Mouse (Mus musculus) hindbrain, embryonic 16.5 days (tissue): ENCODE results near the gene Fcgr4. TPM values are rescaled to one million over a fixed set of nuclear protein-coding genes. Genes with fewer than 3 reads are reported as not detected.
"Not testable (repeated sequence)": the region's sequence is repeated elsewhere in the genome, so short reads cannot be mapped to it uniquely, and the experiment has no call there.

ENCODE experiments used
- ATAC-seq: fragments of 200-750 bp; cut with Nextera tagmentation; 2 replicates; pipeline ENCODE4 v1.8.0; 2017; ENCODE audit warnings: moderate TSS enrichment, moderate library complexity
- H3K27ac ChIP-seq: fragments of 300-500 bp; sonication (generic); 2 replicates; pipeline ENCODE4 v1.5.1; 2014; ENCODE audit warnings: low read depth, mild to moderate bottlenecking, control low read depth, low read length, moderate library complexity
- H3K27me3 ChIP-seq: fragments of 300-500 bp; sonication (generic); replicated peaks from 2 replicates; pipeline ENCODE4 v1.6.1; 2014; ENCODE audit warnings: low read length; ENCODE audit not compliant: control insufficient read depth, insufficient read depth
- H3K36me3 ChIP-seq: fragments of 300-500 bp; sonication (generic); 2 replicates; pipeline ENCODE4 v1.6.1; 2014; ENCODE audit warnings: mild to moderate bottlenecking, low read length, moderate library complexity, mixed read lengths; ENCODE audit not compliant: control insufficient read depth, insufficient read depth
- H3K4me1 ChIP-seq: fragments of 300-500 bp; sonication (generic); 2 replicates; pipeline ENCODE4 v1.6.1; 2014; ENCODE audit warnings: low read depth, low read length; ENCODE audit not compliant: control insufficient read depth, insufficient read depth
- H3K4me2 ChIP-seq: fragments of 300-500 bp; sonication (generic); 2 replicates; pipeline ENCODE4 v1.6.1; 2014; ENCODE audit warnings: mild to moderate bottlenecking, low read length, control low read depth, moderate library complexity
- H3K4me3 ChIP-seq: fragments of 300-500 bp; sonication (generic); 2 replicates; pipeline ENCODE4 v1.5.1; 2014; ENCODE audit warnings: mild to moderate bottlenecking, low read length, control low read depth, moderate library complexity
- H3K9ac ChIP-seq: fragments of 300-500 bp; sonication (generic); 2 replicates; pipeline ENCODE4 v1.6.1; 2014; ENCODE audit warnings: low read depth, mild to moderate bottlenecking, control low read depth, low read length, moderate library complexity
- H3K9me3 ChIP-seq: fragments of 300-500 bp; sonication (generic); 2 replicates; pipeline ENCODE4 v1.6.1; 2014; ENCODE audit warnings: mild to moderate bottlenecking, low read length, moderate library complexity; ENCODE audit not compliant: control insufficient read depth
- WGBS: fragments of 180-500 bp; shearing (Covaris S2); extraction: QIAGEN DNeasy Blood & Tissue Kit; methylation state at CpG from one replicate; pipeline ENCODE4 v1.1.7; 2014; 5-methylcytosine and 5-hydroxymethylcytosine counted together
- polyA plus RNA-seq: library from polyadenylated mRNA; unstranded; fragments of >200 nt; fragmentation: Nextera tagmentation; extraction: Ambion mirVana; gene quantifications from 2 replicates; pipeline ENCODE4 v1.2.1, GENCODE M21; 2015

Fcgr4 gene
- polyA plus RNA-seq = 0.20 and 0.40 TPM in 2 replicates

GRCm38 (mm10) chr1:171018737-171019136, at the start of gene Fcgr4:
Gene Fcgr4, plus strand, starts transcription at chr1:171018920.
- Histone ChIP-seq H3K4me3 (no peak within 1 kb of the TSS), H3K27me3 (no peaks in the 10 kb centered on the region), H3K36me3 (no peaks in the 10 kb centered on the region), H3K9me3 (no peaks in the 10 kb centered on the region), H3K27ac (no peak within 1 kb of the TSS), H3K9ac (no peak within 1 kb of the TSS; the same call in 1 of the 2 replicates), H3K4me1 (no peaks in the 10 kb centered on the region), H3K4me2 (no peak within 1 kb of the TSS)
- ATAC-seq = no peak
- 87% methylated on average over 2 of the region's 2 CpGs for WGBS

DNA sequence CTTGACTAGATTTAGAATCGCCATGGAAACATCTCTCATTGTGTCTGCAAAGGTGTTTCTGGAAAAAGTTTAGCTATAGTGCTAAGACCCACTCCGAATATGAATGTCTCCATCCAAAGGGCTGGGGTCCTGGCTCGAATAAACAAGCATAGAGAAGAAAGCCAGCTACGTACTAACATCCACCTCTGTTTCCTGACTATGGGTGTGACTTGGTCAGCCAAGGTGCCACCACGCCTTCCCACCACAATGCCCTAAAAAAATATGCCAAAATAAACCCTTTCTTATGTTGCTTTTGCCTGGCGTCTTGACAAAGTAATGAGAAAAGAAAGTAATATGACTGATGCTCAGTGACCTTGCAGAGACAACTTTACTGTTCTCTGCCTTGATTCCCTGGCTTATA, 46.2 kb upstream of the Fcgr4 start:
- H3K27me3 ChIP-seq = no peaks in the 10 kb centered on the region
- H3K36me3 ChIP-seq = no peaks in the 10 kb centered on the region
- H3K4me3 ChIP-seq = no peak overlapping the region
- ATAC-seq = no peak
- no peak overlapping the region for H3K27ac ChIP-seq
- no peaks in the 10 kb centered on the region for H3K4me1 ChIP-seq
- no peak overlapping the region for H3K4me2 ChIP-seq
- H3K9me3 ChIP-seq = no peaks in the 10 kb centered on the region
- WGBS = 85% methylated on average over 6 of the region's 6 CpGs
- no peak overlapping the region for H3K9ac ChIP-seq

GRCm38 (mm10) chr1:170972936-170973335, 45.8 kb upstream of the Fcgr4 start:
- 81% methylated on average over 4 of the region's 4 CpGs for WGBS
- H3K4me1 ChIP-seq = no peaks in the 10 kb centered on the region
- ATAC-seq = no peak

GRCm38 (mm10) chr1:170974171-170974570, 44.5 kb upstream of the Fcgr4 start:
- no peak for ATAC-seq
- H3K4me2 ChIP-seq = no peak overlapping the region
- H3K27ac ChIP-seq = no peak overlapping the region
- no peak overlapping the region for H3K9ac ChIP-seq
- WGBS = 88% methylated on average over 8 of the region's 8 CpGs
- H3K9me3 ChIP-seq = no peaks in the 10 kb centered on the region
- no peaks in the 10 kb centered on the region for H3K4me1 ChIP-seq
- H3K27me3 ChIP-seq = no peaks in the 10 kb centered on the region
- H3K36me3 ChIP-seq = no peaks in the 10 kb centered on the region
- no peak overlapping the region for H3K4me3 ChIP-seq

More at GRCm38 (mm10) chr1:170972936-170973335, 45.8 kb upstream of the Fcgr4 start:
- Histone ChIP-seq H3K36me3 (no peaks in the 10 kb centered on the region), H3K9me3 (no peaks in the 10 kb centered on the region), H3K9ac (no peak overlapping the region), H3K27me3 (no peaks in the 10 kb centered on the region), H3K4me2 (no peak overlapping the region), H3K27ac (no peak overlapping the region), H3K4me3 (no peak overlapping the region)

- H3K4me1 ChIP-seq = no peaks in the 10 kb centered on the region
- no peak for ATAC-seq
- WGBS = 97% methylated on average over 2 of the region's 2 CpGs
- H3K27me3 ChIP-seq = no peaks in the 10 kb centered on the region
- H3K27ac ChIP-seq = no peak overlapping the region
- H3K4me2 ChIP-seq = no peak overlapping the region
- no peaks in the 10 kb centered on the region for H3K36me3 ChIP-seq
- no peaks in the 10 kb centered on the region for H3K9me3 ChIP-seq
- no peak overlapping the region for H3K9ac ChIP-seq
- no peak overlapping the region for H3K4me3 ChIP-seq
Measured at GRCm38 (mm10) chr1:170974736-170975135, 44.0 kb upstream of the Fcgr4 start.

GRCm38 (mm10) chr1:170975350-170975749, 43.4 kb upstream of the Fcgr4 start:
- WGBS = 91% methylated on average over 2 of the region's 2 CpGs
- not testable (repeated sequence) for H3K9me3 ChIP-seq, H3K9ac ChIP-seq, H3K4me1 ChIP-seq, H3K4me3 ChIP-seq, H3K4me2 ChIP-seq, H3K27ac ChIP-seq, H3K36me3 ChIP-seq, H3K27me3 ChIP-seq, ATAC-seq

GRCm38 (mm10) chr1:170975751-170976161, 43.0 kb upstream of the Fcgr4 start:
- Histone ChIP-seq H3K27ac (no peak overlapping the region), H3K36me3 (no peaks in the 10 kb centered on the region), H3K4me3 (no peak overlapping the region), H3K27me3 (no peaks in the 10 kb centered on the region), H3K4me2 (no peak overlapping the region), H3K9me3 (no peaks in the 10 kb centered on the region), H3K4me1 (no peaks in the 10 kb centered on the region), H3K9ac (no peak overlapping the region)
- 74% methylated on average over 7 of the region's 7 CpGs for WGBS
- ATAC-seq = no peak

- no peaks in the 10 kb centered on the region for H3K36me3 ChIP-seq
- H3K9ac ChIP-seq = no peak within 1 kb of the TSS
- no peaks in the 10 kb centered on the region for H3K9me3 ChIP-seq
- WGBS = 96% methylated on average over 5 of the region's 5 CpGs
- H3K4me2 ChIP-seq = no peak within 1 kb of the TSS
- H3K4me3 ChIP-seq = no peak within 1 kb of the TSS
- H3K4me1 ChIP-seq = no peaks in the 10 kb centered on the region
- H3K27ac ChIP-seq = no peak within 1 kb of the TSS
- ATAC-seq = no peak
- H3K27me3 ChIP-seq = no peaks in the 10 kb centered on the region
Measured at GRCm38 (mm10) chr1:170976447-170976846, 42.3 kb upstream of the Fcgr4 start, which contains the start of gene Fcgr2b. Gene Fcgr2b, minus strand, starts transcription at chr1:170976547.

- 82% methylated on average over 4 of the region's 4 CpGs for WGBS
- no peaks in the 10 kb centered on the region for H3K27me3 ChIP-seq
- ATAC-seq = no peak
- no peak overlapping the region for H3K9ac ChIP-seq
- H3K9me3 ChIP-seq = no peaks in the 10 kb centered on the region
- no peaks in the 10 kb centered on the region for H3K4me1 ChIP-seq
- H3K27ac ChIP-seq = no peak overlapping the region
- no peak overlapping the region for H3K4me2 ChIP-seq
- H3K4me3 ChIP-seq = no peak overlapping the region
- H3K36me3 ChIP-seq = no peaks in the 10 kb centered on the region
Measured at GRCm38 (mm10) chr1:170978601-170979000, 40.1 kb upstream of the Fcgr4 start.

GRCm38 (mm10) chr1:170981679-170982078, 37.0 kb upstream of the Fcgr4 start:
- H3K9ac ChIP-seq, H3K27me3 ChIP-seq, H3K4me1 ChIP-seq, H3K4me2 ChIP-seq, H3K4me3 ChIP-seq, H3K9me3 ChIP-seq, H3K27ac ChIP-seq, H3K36me3 ChIP-seq, ATAC-seq: not testable (repeated sequence)
- WGBS = 86% methylated on average over 1 of the region's 1 CpGs
